Mouse (Mus musculus): Measurements from ENCODE around the gene Arhgap15. TPM values are rescaled to one million over a fixed set of nuclear protein-coding genes. Genes with fewer than 3 reads are reported as not detected.

Gene Arhgap15
- total and polyA plus RNA-seq, 3 experiments: 0.39 to 1.2 (median 0.70) TPM

- WGBS: 87% methylated on average over 6 of the region's 6 CpGs
- H3K36me3 ChIP-seq (ENCODE audit: control insufficient read depth, insufficient read depth, low read length): no peaks in the 10 kb centered on the region
- no peak overlapping the region for H3K9ac ChIP-seq (ENCODE audit: low read depth, low read length)
- no peak for DNase-seq
- H3K27me3 ChIP-seq (ENCODE audit: control insufficient read depth, insufficient read depth, low read length): no peaks in the 10 kb centered on the region
- TF ChIP-seq POLR2A (IDR thresholded peaks at IDR 0.05; ENCODE audit: insufficient read depth, low read depth, low read length) (no peak), CTCF (IDR thresholded peaks at IDR 0.05) (no peak), EP300 (IDR thresholded peaks at IDR 0.05; ENCODE audit: insufficient read depth, low read depth, low read length) (no peak)
- H3K27ac ChIP-seq: no peak overlapping the region
- H3K4me1 ChIP-seq (ENCODE audit: control insufficient read depth, insufficient read depth, low read length): no peaks in the 10 kb centered on the region
- intact Hi-C loops (cut with DNase I): no loop called here
- H3K4me3 ChIP-seq: no peak overlapping the region
- H3K79me2 ChIP-seq (replicated peaks; ENCODE audit: control insufficient read depth, insufficient read depth, low read length): no peaks in the 10 kb centered on the region
These were observed 635.9 kb downstream of the Arhgap15 start for GRCm38 (mm10) chr2:44384541-44384940.

GRCm38 (mm10) chr2:44389556-44389955 lies 640.9 kb downstream of the Arhgap15 start:
- no peak overlapping the region for H3K9ac ChIP-seq (ENCODE audit: low read depth, low read length)
- H3K27me3 ChIP-seq (ENCODE audit: control insufficient read depth, insufficient read depth, low read length): no peaks in the 10 kb centered on the region
- H3K27ac ChIP-seq: no peak overlapping the region
- no peak for DNase-seq
- H3K79me2 ChIP-seq (replicated peaks; ENCODE audit: control insufficient read depth, insufficient read depth, low read length): no peaks in the 10 kb centered on the region
- WGBS: 86% methylated on average over 4 of the region's 4 CpGs
- H3K4me3 ChIP-seq: no peak overlapping the region
- H3K36me3 ChIP-seq (ENCODE audit: control insufficient read depth, insufficient read depth, low read length): no peaks in the 10 kb centered on the region
- H3K4me1 ChIP-seq (ENCODE audit: control insufficient read depth, insufficient read depth, low read length): no peaks in the 10 kb centered on the region
- no peak for TF ChIP-seq CTCF (IDR thresholded peaks at IDR 0.05)
- no peak for TF ChIP-seq EP300 (IDR thresholded peaks at IDR 0.05; ENCODE audit: insufficient read depth, low read depth, low read length)
- no peak for TF ChIP-seq POLR2A (IDR thresholded peaks at IDR 0.05; ENCODE audit: insufficient read depth, low read depth, low read length)
- intact Hi-C loops (cut with DNase I): no loop called here

GRCm38 (mm10) chr2:44393789-44394188 lies 645.2 kb downstream of the Arhgap15 start:
- Histone ChIP-seq H3K36me3 (ENCODE audit: control insufficient read depth, insufficient read depth, low read length) (no peaks in the 10 kb centered on the region), H3K4me3 (no peak overlapping the region), H3K4me1 (ENCODE audit: control insufficient read depth, insufficient read depth, low read length) (no peaks in the 10 kb centered on the region), H3K79me2 (replicated peaks; ENCODE audit: control insufficient read depth, insufficient read depth, low read length) (no peaks in the 10 kb centered on the region), H3K9ac (ENCODE audit: low read depth, low read length) (no peak overlapping the region), H3K27me3 (ENCODE audit: control insufficient read depth, insufficient read depth, low read length) (no peaks in the 10 kb centered on the region), H3K27ac (no peak overlapping the region)
- WGBS: 79% methylated on average over 8 of the region's 8 CpGs
- no peak for DNase-seq
- no peak for TF ChIP-seq CTCF (IDR thresholded peaks at IDR 0.05)
- no peak for TF ChIP-seq EP300 (IDR thresholded peaks at IDR 0.05; ENCODE audit: insufficient read depth, low read depth, low read length)
- TF ChIP-seq POLR2A (IDR thresholded peaks at IDR 0.05; ENCODE audit: insufficient read depth, low read depth, low read length): no peak
- intact Hi-C loops (cut with DNase I): no loop called here

GRCm38 (mm10) chr2:44394956-44395501 lies 646.4 kb downstream of the Arhgap15 start:
- Histone ChIP-seq H3K27ac (no peak overlapping the region), H3K36me3 (ENCODE audit: control insufficient read depth, insufficient read depth, low read length) (no peaks in the 10 kb centered on the region), H3K9ac (ENCODE audit: low read depth, low read length) (no peak overlapping the region), H3K27me3 (ENCODE audit: control insufficient read depth, insufficient read depth, low read length) (no peaks in the 10 kb centered on the region), H3K4me3 (no peak overlapping the region), H3K79me2 (replicated peaks; ENCODE audit: control insufficient read depth, insufficient read depth, low read length) (no peaks in the 10 kb centered on the region), H3K4me1 (ENCODE audit: control insufficient read depth, insufficient read depth, low read length) (no peaks in the 10 kb centered on the region)
- 77% methylated on average over 6 of the region's 6 CpGs for WGBS
- intact Hi-C loops (cut with DNase I): no loop called here
- no peak for TF ChIP-seq CTCF (IDR thresholded peaks at IDR 0.05)
- no peak for TF ChIP-seq POLR2A (IDR thresholded peaks at IDR 0.05; ENCODE audit: insufficient read depth, low read depth, low read length)
- no peak for TF ChIP-seq EP300 (IDR thresholded peaks at IDR 0.05; ENCODE audit: insufficient read depth, low read depth, low read length)
- no peak for DNase-seq

- Histone ChIP-seq H3K79me2 (replicated peaks; ENCODE audit: control insufficient read depth, insufficient read depth, low read length) (no peaks in the 10 kb centered on the region), H3K4me1 (ENCODE audit: control insufficient read depth, insufficient read depth, low read length) (no peaks in the 10 kb centered on the region), H3K9ac (ENCODE audit: low read depth, low read length) (no peak overlapping the region), H3K4me3 (no peak overlapping the region), H3K27me3 (ENCODE audit: control insufficient read depth, insufficient read depth, low read length) (no peaks in the 10 kb centered on the region), H3K27ac (no peak overlapping the region), H3K36me3 (ENCODE audit: control insufficient read depth, insufficient read depth, low read length) (no peaks in the 10 kb centered on the region)
- intact Hi-C loops (cut with DNase I): no loop called here
- 83% methylated on average over 2 of the region's 2 CpGs for WGBS
- TF ChIP-seq EP300 (IDR thresholded peaks at IDR 0.05; ENCODE audit: insufficient read depth, low read depth, low read length): no peak
- TF ChIP-seq POLR2A (IDR thresholded peaks at IDR 0.05; ENCODE audit: insufficient read depth, low read depth, low read length): no peak
- no peak for TF ChIP-seq CTCF (IDR thresholded peaks at IDR 0.05)
- no peak for DNase-seq
These were observed 647.0 kb downstream of the Arhgap15 start for GRCm38 (mm10) chr2:44395577-44395976.

- no peak overlapping the region for H3K9ac ChIP-seq (ENCODE audit: low read depth, low read length)
These were observed 648.6 kb downstream of the Arhgap15 start for GRCm38 (mm10) chr2:44397209-44397608.

More at GRCm38 (mm10) chr2:44397209-44397608, 648.6 kb downstream of the Arhgap15 start:
- no peak for DNase-seq
- WGBS: 40% methylated on average over 1 of the region's 1 CpGs
- intact Hi-C loops (cut with DNase I): no loop called here
- no peaks in the 10 kb centered on the region for H3K79me2 ChIP-seq (replicated peaks; ENCODE audit: control insufficient read depth, insufficient read depth, low read length)
- no peaks in the 10 kb centered on the region for H3K27me3 ChIP-seq (ENCODE audit: control insufficient read depth, insufficient read depth, low read length)
- no peaks in the 10 kb centered on the region for H3K4me1 ChIP-seq (ENCODE audit: control insufficient read depth, insufficient read depth, low read length)
- H3K36me3 ChIP-seq (ENCODE audit: control insufficient read depth, insufficient read depth, low read length): no peaks in the 10 kb centered on the region
- TF ChIP-seq POLR2A (IDR thresholded peaks at IDR 0.05; ENCODE audit: insufficient read depth, low read depth, low read length) (no peak), CTCF (IDR thresholded peaks at IDR 0.05) (no peak), EP300 (IDR thresholded peaks at IDR 0.05; ENCODE audit: insufficient read depth, low read depth, low read length) (no peak)
- H3K27ac ChIP-seq: no peak overlapping the region
- H3K4me3 ChIP-seq: no peak overlapping the region

Data from heart, adult 2 months (tissue).